Mouse (Mus musculus): ENCODE results near the gene Arfip2. TPM values are rescaled to one million over a fixed set of nuclear protein-coding genes. Genes with fewer than 3 reads are reported as not detected.

Gene Arfip2
- total and polyA plus RNA-seq, 2 experiments, result 4.9 to 28.6 TPM

DNA sequence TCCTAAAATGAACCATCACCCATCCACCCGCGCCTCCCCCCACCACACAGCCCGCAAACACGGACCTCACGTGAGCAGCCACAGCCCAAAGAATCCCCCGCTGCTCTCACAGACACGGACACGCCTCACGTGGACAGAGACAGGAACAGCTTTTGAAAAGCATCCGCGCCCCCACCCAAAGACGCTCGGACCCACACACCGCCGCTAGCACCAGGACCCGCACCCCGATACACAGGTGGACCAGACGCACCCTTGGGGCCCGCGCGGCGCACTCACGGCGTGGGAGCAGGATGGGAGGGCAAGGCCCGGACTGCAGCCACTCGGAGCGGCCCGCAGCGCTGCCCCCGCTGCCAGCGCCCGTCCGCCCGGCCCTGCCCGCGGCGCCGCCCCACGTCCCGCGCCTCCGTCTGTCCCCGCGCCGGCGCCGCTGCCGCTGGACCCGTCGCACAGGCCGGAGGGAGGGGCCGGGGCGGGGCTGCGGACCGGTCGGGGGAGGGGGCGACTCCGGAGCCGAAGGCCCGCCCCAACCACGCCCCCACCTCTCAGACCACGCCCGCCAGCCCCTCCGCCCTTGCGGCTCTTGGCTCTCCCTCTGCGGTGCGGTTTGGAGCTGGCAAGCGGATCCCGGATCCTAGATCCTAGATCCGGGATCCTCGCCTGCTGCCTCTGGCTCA lies 7.0 kb downstream of the Arfip2 start, which contains the start of gene Trim3:
TSS of gene Trim3 (minus strand) at position 445 of the 674 bp plus-strand sequence.
- 0 out of 2 replicates have a peak, but pooled peaks have one; percentile 36 for TF ChIP-seq POLR2A (IDR thresholded peaks at IDR 0.05; ENCODE audit: extremely low read depth, insufficient read depth, low read length)
- no peak for TF ChIP-seq CTCF (IDR thresholded peaks at IDR 0.05; ENCODE audit: low read depth, low read length)
- DNase-seq (ENCODE audit: extremely low read depth, low read depth, low spot score), result peak; percentile 78
- H3K79me2 ChIP-seq (ENCODE audit: control insufficient read depth, insufficient read depth, low read length), result peaks cover 3% of the 10 kb centered on the region; the same call in 1 of the 2 replicates
- peak within 1 kb of the TSS; percentile 86 for H3K4me3 ChIP-seq (ENCODE audit: insufficient read depth, low read depth, low read length)
- peak within 1 kb of the TSS; percentile 64 for H3K27ac ChIP-seq (replicated peaks; ENCODE audit: insufficient read depth, low read depth, low read length)
- under 1% methylated on average over 65 of the region's 71 CpGs for WGBS
- H3K4me1 ChIP-seq (ENCODE audit: control insufficient read depth, insufficient read depth, low read length), result peaks cover 8% of the 10 kb centered on the region; the same call in 1 of the 2 replicates
- H3K27me3 ChIP-seq (ENCODE audit: control insufficient read depth, insufficient read depth, low read length), result no peaks in the 10 kb centered on the region
- peaks cover 2% of the 10 kb centered on the region; the same call in 1 of the 2 replicates for H3K36me3 ChIP-seq (ENCODE audit: control insufficient read depth, insufficient read depth, low read length)
- peak within 1 kb of the TSS; percentile 91 for H3K9ac ChIP-seq (ENCODE audit: low read depth, low read length)

DNA sequence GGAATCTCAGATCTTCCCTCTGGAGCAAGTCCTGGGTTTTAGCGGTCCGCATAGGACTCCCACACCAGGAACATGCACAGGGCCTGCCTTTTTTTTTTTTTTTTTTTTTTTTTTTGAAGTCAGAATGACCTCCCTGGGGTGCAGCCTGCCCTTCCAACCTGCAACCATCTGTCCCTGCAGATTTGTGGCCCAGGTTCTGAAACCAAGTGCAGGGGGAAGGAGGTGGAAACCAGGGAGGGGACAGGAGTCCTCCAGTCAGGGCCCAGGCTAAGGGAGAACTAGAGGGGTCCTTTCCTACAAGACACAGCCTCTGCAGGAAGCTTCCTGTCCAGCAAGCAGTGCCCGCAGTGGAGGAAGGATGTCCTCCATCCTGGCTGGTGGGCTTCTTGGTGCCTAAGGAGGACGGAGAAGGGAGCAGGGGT lies 7.7 kb downstream of the Arfip2 start:
- Histone ChIP-seq H3K27me3 (ENCODE audit: control insufficient read depth, insufficient read depth, low read length) (no peaks in the 10 kb centered on the region), H3K27ac (replicated peaks; ENCODE audit: insufficient read depth, low read depth, low read length) (no peak overlapping the region), H3K9ac (ENCODE audit: low read depth, low read length) (peak overlapping the region; percentile 3; the same call in 1 of the 2 replicates), H3K4me1 (ENCODE audit: control insufficient read depth, insufficient read depth, low read length) (peaks cover 8% of the 10 kb centered on the region; the same call in 1 of the 2 replicates), H3K4me3 (ENCODE audit: insufficient read depth, low read depth, low read length) (peak overlapping the region; percentile 12; the same call in 1 of the 2 replicates), H3K36me3 (ENCODE audit: control insufficient read depth, insufficient read depth, low read length) (peaks cover 2% of the 10 kb centered on the region; the same call in 1 of the 2 replicates), H3K79me2 (ENCODE audit: control insufficient read depth, insufficient read depth, low read length) (peaks cover 7% of the 10 kb centered on the region; the same call in 1 of the 2 replicates)
- TF ChIP-seq POLR2A (IDR thresholded peaks at IDR 0.05; ENCODE audit: extremely low read depth, insufficient read depth, low read length) (no peak), CTCF (IDR thresholded peaks at IDR 0.05; ENCODE audit: low read depth, low read length) (no peak)
- WGBS, result 39% methylated on average over 4 of the region's 4 CpGs
- no peak for DNase-seq (ENCODE audit: extremely low read depth, low read depth, low spot score)

DNA sequence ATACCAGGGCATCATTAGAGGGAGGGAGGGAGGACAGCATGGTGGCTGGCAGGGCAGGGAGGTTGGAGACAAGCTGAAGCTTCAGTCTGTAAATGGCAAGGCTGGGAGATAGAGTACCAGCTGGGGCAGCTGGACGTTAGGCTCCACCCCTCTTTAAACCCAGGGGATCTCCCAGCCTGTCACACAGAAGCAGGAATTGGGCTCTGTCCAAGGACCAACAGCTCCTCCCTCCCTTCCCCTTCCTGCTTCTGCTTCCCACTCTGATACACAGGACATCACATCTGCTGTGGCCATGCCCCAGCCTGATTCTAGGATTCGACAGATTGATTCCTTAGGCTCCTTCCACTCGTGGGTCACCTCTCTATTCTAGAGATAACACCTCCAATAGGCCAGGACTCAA lies 11.6 kb downstream of the Arfip2 start:
- DNase-seq (ENCODE audit: extremely low read depth, low read depth, low spot score), result peak; percentile 29

DNA sequence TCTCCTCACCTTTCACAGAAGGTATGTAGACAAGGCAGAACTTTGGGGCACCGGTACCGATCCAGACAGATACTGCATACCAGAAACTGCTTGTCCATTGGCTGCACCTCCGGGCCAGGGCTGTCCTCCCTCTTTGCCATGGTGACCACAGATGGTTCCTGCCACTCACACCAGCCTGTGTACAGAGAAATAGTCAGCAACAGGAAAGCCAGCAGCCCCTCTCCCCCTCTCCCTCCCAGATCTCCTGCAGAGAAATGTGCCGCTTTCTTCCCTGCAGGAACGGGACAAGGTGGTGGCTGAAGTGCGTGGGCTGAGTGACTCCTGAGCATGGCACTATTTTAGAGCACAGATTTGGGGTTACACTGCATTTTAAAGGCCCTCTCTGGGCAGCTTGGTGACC lies 14.8 kb downstream of the Arfip2 start:
- WGBS, result 90% methylated on average over 6 of the region's 6 CpGs
- Histone ChIP-seq H3K4me3 (ENCODE audit: insufficient read depth, low read depth, low read length) (no peak overlapping the region), H3K36me3 (ENCODE audit: control insufficient read depth, insufficient read depth, low read length) (peaks cover 16% of the 10 kb centered on the region), H3K27ac (replicated peaks; ENCODE audit: insufficient read depth, low read depth, low read length) (no peak overlapping the region), H3K79me2 (ENCODE audit: control insufficient read depth, insufficient read depth, low read length) (0 out of 2 replicates have a peak, but pooled peaks cover 3% of the 10 kb centered on the region), H3K9ac (ENCODE audit: low read depth, low read length) (no peak overlapping the region), H3K27me3 (ENCODE audit: control insufficient read depth, insufficient read depth, low read length) (no peaks in the 10 kb centered on the region), H3K4me1 (ENCODE audit: control insufficient read depth, insufficient read depth, low read length) (peaks cover 2% of the 10 kb centered on the region; the same call in 1 of the 2 replicates)
- TF ChIP-seq CTCF (IDR thresholded peaks at IDR 0.05; ENCODE audit: low read depth, low read length), result no peak
- no peak for TF ChIP-seq POLR2A (IDR thresholded peaks at IDR 0.05; ENCODE audit: extremely low read depth, insufficient read depth, low read length)
- no peak for DNase-seq (ENCODE audit: extremely low read depth, low read depth, low spot score)

More for the DNA sequence above, 11.6 kb downstream of the Arfip2 start:
- Histone ChIP-seq H3K27ac (replicated peaks; ENCODE audit: insufficient read depth, low read depth, low read length) (no peak overlapping the region), H3K36me3 (ENCODE audit: control insufficient read depth, insufficient read depth, low read length) (peaks cover 9% of the 10 kb centered on the region), H3K4me3 (ENCODE audit: insufficient read depth, low read depth, low read length) (no peak overlapping the region), H3K79me2 (ENCODE audit: control insufficient read depth, insufficient read depth, low read length) (peaks cover 7% of the 10 kb centered on the region; the same call in 1 of the 2 replicates), H3K9ac (ENCODE audit: low read depth, low read length) (no peak overlapping the region), H3K4me1 (ENCODE audit: control insufficient read depth, insufficient read depth, low read length) (peaks cover 5% of the 10 kb centered on the region; the same call in 1 of the 2 replicates), H3K27me3 (ENCODE audit: control insufficient read depth, insufficient read depth, low read length) (no peaks in the 10 kb centered on the region)
- TF ChIP-seq POLR2A (IDR thresholded peaks at IDR 0.05; ENCODE audit: extremely low read depth, insufficient read depth, low read length), result no peak
- WGBS, result 32% methylated on average over 3 of the region's 3 CpGs

DNA sequence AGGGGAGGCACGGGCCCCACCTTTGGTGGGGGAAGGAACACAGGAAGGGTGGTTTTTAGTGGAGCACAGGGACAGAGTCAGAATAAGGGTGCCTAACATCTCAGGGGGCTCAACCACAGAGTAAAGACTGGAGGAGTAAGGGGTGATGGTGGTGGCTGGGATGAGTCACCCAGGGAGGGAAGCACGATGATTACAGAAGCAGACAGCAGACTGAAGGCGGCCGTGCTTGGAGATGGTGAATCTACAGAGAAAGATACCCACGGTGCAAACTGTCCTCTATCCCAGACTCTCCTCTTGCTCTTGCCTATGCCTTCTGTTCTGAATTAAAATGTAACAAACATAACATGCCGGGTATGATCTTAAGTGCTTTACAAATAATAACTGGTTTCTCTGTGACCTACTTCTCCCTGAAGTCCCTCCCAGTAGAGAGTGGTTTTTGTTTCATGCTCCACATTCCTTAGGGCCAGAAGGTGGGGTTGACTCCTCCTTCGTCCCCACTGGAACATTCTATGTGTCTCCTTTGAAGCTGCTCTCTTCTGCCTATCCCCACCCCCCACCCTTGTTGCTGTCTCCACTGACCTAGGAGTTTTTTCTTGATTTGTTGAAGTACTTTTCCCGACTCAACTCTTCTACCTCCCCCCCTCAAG lies 18.4 kb downstream of the Arfip2 start:
- DNase-seq (ENCODE audit: extremely low read depth, low read depth, low spot score), result no peak
- Histone ChIP-seq H3K27me3 (ENCODE audit: control insufficient read depth, insufficient read depth, low read length) (no peaks in the 10 kb centered on the region), H3K36me3 (ENCODE audit: control insufficient read depth, insufficient read depth, low read length) (peaks cover 24% of the 10 kb centered on the region), H3K9ac (ENCODE audit: low read depth, low read length) (no peak overlapping the region), H3K4me1 (ENCODE audit: control insufficient read depth, insufficient read depth, low read length) (peaks cover under 1% of the 10 kb centered on the region; the same call in 1 of the 2 replicates), H3K79me2 (ENCODE audit: control insufficient read depth, insufficient read depth, low read length) (no peaks in the 10 kb centered on the region), H3K4me3 (ENCODE audit: insufficient read depth, low read depth, low read length) (no peak overlapping the region), H3K27ac (replicated peaks; ENCODE audit: insufficient read depth, low read depth, low read length) (no peak overlapping the region)
- TF ChIP-seq POLR2A (IDR thresholded peaks at IDR 0.05; ENCODE audit: extremely low read depth, insufficient read depth, low read length) (no peak), CTCF (IDR thresholded peaks at IDR 0.05; ENCODE audit: low read depth, low read length) (no peak)
- 78% methylated on average over 8 of the region's 8 CpGs for WGBS
